Mouse (Mus musculus): ENCODE measurements at regions not wholly inside any gene's neighbourhood (a gene's known extent, or its start where the extent isn't known, plus 50 kb on each side); places are given as distances from the start of the nearest gene placed in this dataset.

- H3K4me1 ChIP-seq (replicated peaks; ENCODE audit: control insufficient read depth in 2 of 2, insufficient read depth in 2 of 2, low read length in 1 of 2), result peaks cover 0 to 6% of the 10 kb centered on the region in 2 experiments; a peak in 2 of 4 replicates
- no peak for ATAC-seq (ENCODE audit: insufficient read depth)
- DNase-seq (ENCODE audit: low read depth in 3 of 3, low spot score in 3 of 3), result no peak
Measured at GRCm38 (mm10) chr12:12800120-12800519, 141.6 kb downstream of the Mycn start.

DNA sequence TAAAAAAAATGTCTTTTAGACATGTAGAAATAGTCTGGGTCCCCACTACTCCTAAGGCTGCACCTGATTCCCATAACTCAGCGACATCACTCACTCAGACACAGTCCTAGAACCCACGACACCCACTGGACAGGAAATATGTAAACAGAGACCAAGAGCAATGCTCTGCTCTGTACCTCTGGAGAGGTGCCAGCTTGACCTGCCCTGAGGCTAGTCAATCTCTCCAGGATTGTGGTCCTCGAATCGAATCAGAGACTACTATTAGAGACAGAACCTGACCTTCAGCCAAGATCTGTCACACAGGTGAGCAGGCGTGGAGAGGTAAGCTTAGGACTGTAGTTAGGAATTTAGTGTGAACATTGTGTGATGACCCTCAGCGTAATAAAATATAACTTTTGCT lies 152.7 kb downstream of the Mycn start:
- H3K4me2 ChIP-seq (ENCODE audit: low read depth), result no peak overlapping the region
- H3K27me3 ChIP-seq (ENCODE audit: control insufficient read depth, insufficient read depth, low read length), result peaks cover 5% of the 10 kb centered on the region; the same call in 1 of the 2 replicates
- no peak for DNase-seq (ENCODE audit: low read depth in 3 of 3, low spot score in 3 of 3)

More at GRCm38 (mm10) chr12:12800120-12800519, 141.6 kb downstream of the Mycn start:
- Histone ChIP-seq H3K27me3 (ENCODE audit: control insufficient read depth, insufficient read depth, low read length) (no peaks in the 10 kb centered on the region), H3K9me3 (ENCODE audit: control insufficient read depth, low read length) (no peaks in the 10 kb centered on the region), H3K36me3 (replicated peaks; ENCODE audit: control insufficient read depth, insufficient read depth, low read depth) (no peaks in the 10 kb centered on the region), H3K4me2 (ENCODE audit: low read depth) (no peak overlapping the region), H3K27ac (no peak overlapping the region), H3K4me3 (ENCODE audit: insufficient read depth in 1 of 2, low read depth in 2 of 2, low read length in 2 of 2) (no peak overlapping the region), H3K9ac (replicated peaks) (no peak overlapping the region)
- WGBS (ENCODE audit: insufficient replicate concordance), result 50% methylated on average over 6 of the region's 6 CpGs
- TF ChIP-seq EP300 (IDR thresholded peaks at IDR 0.05; ENCODE audit: low read depth) (no peak), CTCF (IDR thresholded peaks at IDR 0.05; ENCODE audit: low read depth) (no peak)

DNA sequence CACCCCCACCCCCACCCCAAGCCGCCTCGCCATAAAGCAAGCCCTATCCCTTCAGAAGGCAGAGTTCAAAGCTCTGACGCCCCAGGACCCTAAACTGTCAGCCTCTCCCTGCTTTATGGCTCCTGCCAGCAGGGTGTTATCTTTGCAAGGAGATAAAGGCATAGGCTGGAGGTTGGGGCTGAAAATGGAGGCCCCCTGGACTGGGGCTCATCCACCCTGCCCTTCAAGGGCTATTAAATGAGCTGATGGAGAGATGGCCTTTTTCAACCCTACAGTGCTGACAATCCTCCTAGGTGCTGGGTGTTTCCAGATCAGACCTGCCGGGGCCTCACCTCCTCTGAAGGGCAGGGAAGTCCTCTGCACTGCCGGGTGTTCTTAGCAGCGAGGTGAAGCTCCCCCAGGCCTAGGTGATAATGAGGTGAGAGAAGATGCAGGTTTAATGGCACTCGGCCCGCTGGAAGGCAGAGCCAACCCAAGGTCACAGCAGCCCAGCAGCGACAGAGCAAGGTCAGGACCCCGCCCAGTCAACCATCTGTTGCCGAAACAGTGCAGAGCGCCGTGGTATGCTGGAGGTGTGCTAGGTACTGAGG lies 153.4 kb downstream of the Mycn start:
- WGBS (ENCODE audit: insufficient replicate concordance), result 39% methylated on average over 13 of the region's 13 CpGs
- Histone ChIP-seq H3K4me2 (ENCODE audit: low read depth) (peak overlapping the region; percentile 40; the same call in 1 of the 2 replicates), H3K9me3 (ENCODE audit: control insufficient read depth, low read length) (no peaks in the 10 kb centered on the region), H3K4me1 (replicated peaks; ENCODE audit: control insufficient read depth in 2 of 2, insufficient read depth in 2 of 2, low read length in 1 of 2) (peaks cover 0 to 3% of the 10 kb centered on the region in 2 experiments; a peak in 2 of 4 replicates), H3K36me3 (replicated peaks; ENCODE audit: control insufficient read depth, insufficient read depth, low read depth) (no peaks in the 10 kb centered on the region), H3K27me3 (ENCODE audit: control insufficient read depth, insufficient read depth, low read length) (peaks cover 5% of the 10 kb centered on the region; the same call in 1 of the 2 replicates), H3K27ac (no peak overlapping the region), H3K4me3 (ENCODE audit: insufficient read depth in 1 of 2, low read depth in 2 of 2, low read length in 2 of 2) (no peak overlapping the region), H3K9ac (replicated peaks) (no peak overlapping the region)
- ATAC-seq (ENCODE audit: insufficient read depth), result no peak
- no peak for DNase-seq (ENCODE audit: low read depth in 3 of 3, low spot score in 3 of 3)
- TF ChIP-seq EP300 (IDR thresholded peaks at IDR 0.05; ENCODE audit: low read depth) (no peak), CTCF (IDR thresholded peaks at IDR 0.05; ENCODE audit: low read depth) (no peak)

More for the DNA sequence above, 152.7 kb downstream of the Mycn start:
- TF ChIP-seq EP300 (IDR thresholded peaks at IDR 0.05; ENCODE audit: low read depth) (no peak), CTCF (IDR thresholded peaks at IDR 0.05; ENCODE audit: low read depth) (no peak)
- no peak overlapping the region for H3K4me3 ChIP-seq (ENCODE audit: insufficient read depth in 1 of 2, low read depth in 2 of 2, low read length in 2 of 2)
- H3K36me3 ChIP-seq (replicated peaks; ENCODE audit: control insufficient read depth, insufficient read depth, low read depth), result no peaks in the 10 kb centered on the region
- 63% methylated on average over 6 of the region's 6 CpGs for WGBS (ENCODE audit: insufficient replicate concordance)
- H3K9me3 ChIP-seq (ENCODE audit: control insufficient read depth, low read length), result no peaks in the 10 kb centered on the region
- peaks cover 0 to 6% of the 10 kb centered on the region in 2 experiments; a peak in 2 of 4 replicates for H3K4me1 ChIP-seq (replicated peaks; ENCODE audit: control insufficient read depth in 2 of 2, insufficient read depth in 2 of 2, low read length in 1 of 2)
- H3K9ac ChIP-seq (replicated peaks), result no peak overlapping the region
- no peak overlapping the region for H3K27ac ChIP-seq
- ATAC-seq (ENCODE audit: insufficient read depth), result no peak

DNA sequence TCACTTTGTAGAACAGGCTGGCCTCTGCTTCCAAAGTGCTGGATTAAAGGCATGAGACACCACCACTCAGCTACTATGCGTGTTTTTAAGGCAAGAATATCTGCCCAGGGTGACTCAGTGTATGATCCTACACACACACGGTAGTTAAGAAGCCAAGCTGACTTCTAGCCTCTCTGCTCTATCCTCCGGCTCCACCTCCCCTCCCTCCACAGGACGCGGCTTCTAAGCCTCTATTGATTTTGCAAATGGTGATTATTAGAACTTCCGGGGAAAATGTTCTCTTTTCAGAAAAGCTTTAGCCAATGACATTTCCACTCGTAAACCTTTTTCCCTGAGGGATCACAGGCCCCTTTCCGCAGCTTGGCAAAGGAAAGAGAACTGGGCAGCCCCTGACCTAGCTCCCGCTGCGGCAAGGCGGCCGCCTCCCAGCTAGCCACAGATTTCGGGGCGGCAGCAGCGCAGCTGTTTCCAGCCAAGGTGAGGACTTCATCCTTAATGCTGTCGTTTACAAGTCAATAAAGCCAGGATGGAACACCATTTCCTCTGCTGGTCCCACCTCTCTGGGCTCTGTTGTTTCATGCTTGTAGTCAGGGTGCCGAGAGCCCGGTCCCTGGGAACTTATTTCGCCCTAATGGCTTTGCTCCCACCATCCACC lies 154.0 kb downstream of the Mycn start:
- Histone ChIP-seq H3K9ac (replicated peaks) (no peak overlapping the region), H3K9me3 (ENCODE audit: control insufficient read depth, low read length) (no peaks in the 10 kb centered on the region), H3K27ac (no peak overlapping the region), H3K27me3 (ENCODE audit: control insufficient read depth, insufficient read depth, low read length) (peaks cover 5% of the 10 kb centered on the region; the same call in 1 of the 2 replicates), H3K4me3 (ENCODE audit: insufficient read depth in 1 of 2, low read depth in 2 of 2, low read length in 2 of 2) (peak overlapping the region in 1 of 2 experiments; percentile 12; a peak in 1 of 4 replicates), H3K4me2 (ENCODE audit: low read depth) (peak overlapping the region; percentile 40), H3K36me3 (replicated peaks; ENCODE audit: control insufficient read depth, insufficient read depth, low read depth) (no peaks in the 10 kb centered on the region), H3K4me1 (replicated peaks; ENCODE audit: control insufficient read depth in 2 of 2, insufficient read depth in 2 of 2, low read length in 1 of 2) (no peaks in the 10 kb centered on the region; a peak in 2 of 4 replicates)
- ATAC-seq (ENCODE audit: insufficient read depth), result no peak
- TF ChIP-seq EP300 (IDR thresholded peaks at IDR 0.05; ENCODE audit: low read depth), result no peak
- TF ChIP-seq CTCF (IDR thresholded peaks at IDR 0.05; ENCODE audit: low read depth), result no peak
- WGBS (ENCODE audit: insufficient replicate concordance), result 13% methylated on average over 19 of the region's 19 CpGs
- DNase-seq (ENCODE audit: low read depth in 3 of 3, low spot score in 3 of 3), result no peak

- TF ChIP-seq EP300 (IDR thresholded peaks at IDR 0.05; ENCODE audit: low read depth) (no peak), CTCF (IDR thresholded peaks at IDR 0.05; ENCODE audit: low read depth) (no peak)
- no peak for ATAC-seq (ENCODE audit: insufficient read depth)
- H3K9ac ChIP-seq (replicated peaks), result no peak overlapping the region
- no peaks in the 10 kb centered on the region for H3K36me3 ChIP-seq (replicated peaks; ENCODE audit: control insufficient read depth, insufficient read depth, low read depth)
- DNase-seq (ENCODE audit: low read depth in 3 of 3, low spot score in 3 of 3), result no peak
- no peaks in the 10 kb centered on the region; a peak in 1 of 4 replicates for H3K4me1 ChIP-seq (replicated peaks; ENCODE audit: control insufficient read depth in 2 of 2, insufficient read depth in 2 of 2, low read length in 1 of 2)
- H3K4me3 ChIP-seq (ENCODE audit: insufficient read depth in 1 of 2, low read depth in 2 of 2, low read length in 2 of 2), result no peak overlapping the region
- H3K27me3 ChIP-seq (ENCODE audit: control insufficient read depth, insufficient read depth, low read length), result peaks cover 5% of the 10 kb centered on the region; the same call in 1 of the 2 replicates
- WGBS (ENCODE audit: insufficient replicate concordance), result 34% methylated on average over 4 of the region's 4 CpGs
- no peak overlapping the region for H3K4me2 ChIP-seq (ENCODE audit: low read depth)
- no peak overlapping the region for H3K27ac ChIP-seq
- no peaks in the 10 kb centered on the region for H3K9me3 ChIP-seq (ENCODE audit: control insufficient read depth, low read length)
Measured at GRCm38 (mm10) chr12:12787161-12787560, 154.6 kb downstream of the Mycn start.
